Mouse (Mus musculus): ENCODE data around the gene Cd22.

GRCm38 (mm10) chr7:30859290-30859634, 20.9 kb downstream of the Cd22 start:
- TF ChIP-seq CTCF (IDR thresholded peaks at IDR 0.05; ENCODE audit: low read depth, low read length) (peak; percentile 94), POLR2A (IDR thresholded peaks at IDR 0.05; ENCODE audit: extremely low read depth, insufficient read depth, low read length) (no peak)

Data from liver, adult 2 months (tissue).